Mouse (Mus musculus) intestine, postnatal 0 days (tissue): Measurements from ENCODE around the gene Dut. TPM values are rescaled to one million over a fixed set of nuclear protein-coding genes. Genes with fewer than 3 reads are reported as not detected.
A peak's percentile ranks its signal among the peaks of the same experiment; 100 is the strongest.

Source experiments
- ATAC-seq: fragments of 200-750 bp; cut with Nextera tagmentation; 2 replicates; pipeline ENCODE4 v1.8.0; 2017; ENCODE audit warnings: mild to moderate bottlenecking, moderate TSS enrichment, moderate library complexity
- H3K27ac ChIP-seq: fragments of 300-500 bp; sonication (generic); 2 replicates; pipeline ENCODE4 v1.5.1; 2014; ENCODE audit warnings: mild to moderate bottlenecking, low read depth, low read length, moderate library complexity
- H3K27me3 ChIP-seq: fragments of 300-500 bp; sonication (generic); replicated peaks from 2 replicates; pipeline ENCODE4 v1.6.1; 2014; ENCODE audit warnings: low read length, mixed read lengths; ENCODE audit not compliant: control insufficient read depth, insufficient read depth
- H3K36me3 ChIP-seq: fragments of 300-500 bp; sonication (generic); 2 replicates; pipeline ENCODE4 v1.6.1; 2014; ENCODE audit warnings: mild to moderate bottlenecking, moderate library complexity; ENCODE audit not compliant: control insufficient read depth, insufficient read depth
- H3K4me1 ChIP-seq: fragments of 300-500 bp; sonication (generic); replicated peaks from 2 replicates; pipeline ENCODE4 v1.6.1; 2014; ENCODE audit warnings: antibody characterized with exemption, low read length, mixed read lengths; ENCODE audit not compliant: control insufficient read depth, insufficient read depth
- H3K4me2 ChIP-seq: fragments of 300-500 bp; sonication (generic); replicated peaks from 2 replicates; pipeline ENCODE4 v1.6.1; 2014; ENCODE audit warnings: low read depth, mild to moderate bottlenecking, moderate library complexity
- H3K4me3 ChIP-seq: fragments of 300-500 bp; sonication (generic); 2 replicates; pipeline ENCODE4 v1.5.1; 2014; ENCODE audit warnings: low read depth, low read length
- H3K9ac ChIP-seq: fragments of 300-500 bp; sonication (generic); 2 replicates; pipeline ENCODE4 v1.6.1; 2014; ENCODE audit warnings: mild to moderate bottlenecking, low read depth, low read length
- H3K9me3 ChIP-seq: fragments of 300-500 bp; sonication (generic); 2 replicates; pipeline ENCODE4 v1.6.1; 2016; ENCODE audit warnings: mixed run types; ENCODE audit not compliant: control insufficient read depth
- CTCF ChIP-seq: sonication (generic); IDR thresholded peaks from 2 replicates; pipeline ENCODE4 v1.5.1; 2016; ENCODE audit warnings: low read depth, mild to moderate bottlenecking, control low read depth, antibody characterized with exemption, moderate library complexity
- WGBS: fragments of 180-500 bp; shearing (Covaris S2); extraction: QIAGEN DNeasy Blood & Tissue Kit; methylation state at CpG from one replicate; pipeline ENCODE4 v1.1.7; 2014; 5-methylcytosine and 5-hydroxymethylcytosine counted together
- polyA plus RNA-seq: library from polyadenylated mRNA; unstranded; fragments of >200 nt; fragmentation: Nextera tagmentation; extraction: Ambion mirVana; gene quantifications from 2 replicates; pipeline ENCODE4 v1.2.1, GENCODE M21; 2015

Gene Dut
- polyA plus RNA-seq, 1 experiment from 2014 or later: 48.5 TPM

- no peaks in the 10 kb centered on the region for H3K36me3 ChIP-seq
- WGBS: 38% methylated on average over 14 of the region's 14 CpGs
- no peak for TF ChIP-seq CTCF
- H3K27ac ChIP-seq: no peak overlapping the region
- peak overlapping the region; percentile 47 for H3K4me2 ChIP-seq
- no peaks in the 10 kb centered on the region for H3K27me3 ChIP-seq
- no peak overlapping the region for H3K9ac ChIP-seq
- H3K9me3 ChIP-seq: no peaks in the 10 kb centered on the region
- ATAC-seq: no peak
- H3K4me3 ChIP-seq: no peak overlapping the region
- 0 out of 2 replicates have a peak, but pooled peaks cover 5% of the 10 kb centered on the region for H3K4me1 ChIP-seq
Observed at GRCm38 (mm10) chr2:125282334-125283206, 35.6 kb downstream of the Dut start.

DNA sequence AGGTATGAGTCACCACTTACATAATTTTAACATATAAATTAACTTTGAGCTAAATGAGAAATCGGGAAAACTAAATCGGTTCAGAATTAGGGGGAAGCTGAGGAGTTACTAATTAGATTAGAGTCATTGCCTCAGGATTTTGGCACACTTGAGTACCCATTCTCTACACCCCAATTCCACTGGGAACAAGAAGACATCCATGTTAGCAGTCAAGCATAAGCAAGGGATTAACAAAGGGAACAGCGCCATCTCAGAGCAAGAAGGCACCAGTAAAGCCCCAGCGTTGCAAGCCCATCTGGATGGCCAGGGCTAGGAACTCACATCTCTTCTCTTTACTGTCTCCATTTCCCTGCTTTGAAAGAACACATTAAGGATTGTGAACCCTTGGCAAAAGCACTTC is 38.8 kb downstream of the Dut start:
- Histone ChIP-seq H3K27ac (no peak overlapping the region), H3K4me3 (no peak overlapping the region), H3K4me2 (no peak overlapping the region), H3K9me3 (no peaks in the 10 kb centered on the region), H3K4me1 (0 out of 2 replicates have a peak, but pooled peaks cover 5% of the 10 kb centered on the region), H3K9ac (no peak overlapping the region), H3K36me3 (no peaks in the 10 kb centered on the region), H3K27me3 (no peaks in the 10 kb centered on the region)
- TF ChIP-seq CTCF: no peak
- WGBS: 90% methylated on average over 4 of the region's 4 CpGs
- no peak for ATAC-seq

- H3K27me3 ChIP-seq: no peaks in the 10 kb centered on the region
- no peaks in the 10 kb centered on the region for H3K36me3 ChIP-seq
- H3K4me2 ChIP-seq: no peak overlapping the region
- TF ChIP-seq CTCF: no peak
- no peak overlapping the region for H3K9ac ChIP-seq
- H3K9me3 ChIP-seq: no peaks in the 10 kb centered on the region
- no peaks in the 10 kb centered on the region for H3K4me1 ChIP-seq
- no peak overlapping the region for H3K27ac ChIP-seq
- ATAC-seq: no peak
- no peak overlapping the region for H3K4me3 ChIP-seq
- 79% methylated on average over 10 of the region's 10 CpGs for WGBS
Observed at GRCm38 (mm10) chr2:125290197-125290965, 43.4 kb downstream of the Dut start.

- WGBS: 65% methylated on average over 1 of the region's 1 CpGs
Observed at GRCm38 (mm10) chr2:125291101-125291500, 44.1 kb downstream of the Dut start.

DNA sequence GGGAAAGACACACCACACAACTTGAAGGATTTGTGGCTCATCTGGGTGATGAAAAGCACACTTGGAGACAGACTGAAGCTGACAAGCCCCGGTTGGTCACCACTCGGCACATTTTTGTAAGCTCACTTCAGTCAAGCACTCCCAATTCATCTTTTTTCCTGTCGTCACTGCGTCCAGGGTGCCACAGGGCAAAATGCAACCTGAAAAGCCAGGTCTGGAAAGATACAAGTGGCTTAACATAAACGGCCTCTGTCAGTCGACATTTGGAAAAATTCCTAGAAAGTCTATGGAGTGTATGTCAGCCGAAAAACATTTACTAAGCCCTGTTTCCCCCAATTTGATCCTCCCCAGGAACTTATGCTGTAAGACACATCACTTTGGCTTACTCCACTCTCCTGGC is 45.6 kb downstream of the Dut start:
- no peak overlapping the region for H3K27ac ChIP-seq
- 72% methylated on average over 7 of the region's 7 CpGs for WGBS
- H3K9ac ChIP-seq: no peak overlapping the region
- no peak for ATAC-seq
- H3K27me3 ChIP-seq: no peaks in the 10 kb centered on the region
- no peak overlapping the region for H3K4me3 ChIP-seq
- no peak for TF ChIP-seq CTCF
- H3K4me2 ChIP-seq: no peak overlapping the region
- H3K36me3 ChIP-seq: no peaks in the 10 kb centered on the region
- no peaks in the 10 kb centered on the region for H3K9me3 ChIP-seq
- H3K4me1 ChIP-seq: no peaks in the 10 kb centered on the region

More at GRCm38 (mm10) chr2:125291101-125291500, 44.1 kb downstream of the Dut start:
- H3K27ac ChIP-seq: no peak overlapping the region
- H3K4me1 ChIP-seq: no peaks in the 10 kb centered on the region
- ATAC-seq: no peak
- no peak for TF ChIP-seq CTCF
- no peak overlapping the region for H3K4me3 ChIP-seq
- no peaks in the 10 kb centered on the region for H3K36me3 ChIP-seq
- no peak overlapping the region for H3K4me2 ChIP-seq
- no peaks in the 10 kb centered on the region for H3K27me3 ChIP-seq
- H3K9me3 ChIP-seq: no peaks in the 10 kb centered on the region
- H3K9ac ChIP-seq: no peak overlapping the region

- no peak for TF ChIP-seq CTCF
- Histone ChIP-seq H3K27me3 (no peaks in the 10 kb centered on the region), H3K4me1 (no peaks in the 10 kb centered on the region), H3K36me3 (no peaks in the 10 kb centered on the region), H3K9me3 (no peaks in the 10 kb centered on the region), H3K4me2 (no peak overlapping the region), H3K9ac (no peak overlapping the region), H3K4me3 (no peak overlapping the region), H3K27ac (no peak overlapping the region)
- 77% methylated on average over 5 of the region's 5 CpGs for WGBS
- ATAC-seq: no peak
Observed at GRCm38 (mm10) chr2:125293969-125294491, 47.0 kb downstream of the Dut start.
